Comparison of ENCODE assay signal across 7 mouse cellular contexts in the genomic region with DNA sequence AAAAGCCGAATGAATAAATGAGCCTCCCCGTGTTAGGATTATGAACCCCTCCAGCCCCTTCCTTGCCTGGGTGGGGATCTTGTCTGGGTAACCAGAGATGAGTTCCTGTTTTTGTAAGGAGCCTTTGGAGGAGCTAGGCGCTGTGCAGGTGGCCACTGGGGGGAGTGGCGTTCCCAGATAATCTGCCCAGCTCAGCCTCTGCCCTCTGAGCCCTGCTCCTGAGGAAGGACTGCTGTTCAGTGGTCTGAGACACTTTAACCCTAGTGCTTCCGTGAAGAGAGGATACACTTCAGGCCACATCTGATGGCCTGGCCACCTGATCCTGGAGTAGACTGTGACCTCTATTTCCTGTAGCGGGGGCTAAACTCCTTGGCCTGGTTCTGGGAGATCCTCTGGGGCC. TPM values are rescaled to one million over a fixed set of nuclear protein-coding genes. Genes with fewer than 3 reads are reported as not detected.
DNase-seq lines count a peak whose midpoint lies in the region; ATAC-seq and TF ChIP-seq lines count a peak whose summit lies in the region.

No protein-coding gene starts in this region.

- no peak overlapping the region for H3K4me2 ChIP-seq in kidney, postnatal 0 days (ENCODE audit: low read length)

- no peaks in the 10 kb centered on the region for H3K36me3 ChIP-seq in kidney, postnatal 0 days (ENCODE audit: insufficient read depth, low read length)

- H3K4me1 ChIP-seq in kidney, postnatal 0 days (replicated peaks; ENCODE audit: insufficient read depth, low read length) = no peaks in the 10 kb centered on the region

- no peak overlapping the region for H3K9ac ChIP-seq in kidney, postnatal 0 days (ENCODE audit: low read depth, low read length)

- ATAC-seq in kidney, postnatal 0 days (replicated peaks; ENCODE audit: low FRiP score, low read depth) = peak; percentile 80
- ATAC-seq in megakaryocyte progenitor cell, adult 5-6 weeks (replicated peaks; ENCODE audit: poor library complexity) = peak; percentile 96

- peak; percentile 73 for TF ChIP-seq CTCF in kidney, postnatal 0 days (IDR thresholded peaks at IDR 0.05; ENCODE audit: low read depth)

- 10% methylated on average over 6 of the region's 6 CpGs for WGBS in kidney, postnatal 0 days

- H3K9me3 ChIP-seq in kidney, postnatal 0 days (replicated peaks; ENCODE audit: low read length) = no peaks in the 10 kb centered on the region

- no peak overlapping the region for H3K4me3 ChIP-seq in kidney, postnatal 0 days (replicated peaks; ENCODE audit: low read depth, low read length)

- DNase-seq in ovary, postnatal 36 days (ENCODE audit: low spot score) = peak; percentile 40
- no peak for DNase-seq in ovary, adult 18-20 months (ENCODE audit: low spot score)
- DNase-seq in embryo, embryonic 9.5 days (ENCODE audit: extremely low spot score) = peak; percentile 61
- DNase-seq in kidney, postnatal 0 days (ENCODE audit: low spot score) = peak; percentile 79
- DNase-seq in right cerebral cortex, postnatal 36 days (ENCODE audit: low spot score in 2 of 2) = no peak
- DNase-seq in ovary, postnatal 10 days (ENCODE audit: low spot score) = no peak

- no peak overlapping the region for H3K27ac ChIP-seq in kidney, postnatal 0 days

- no peaks in the 10 kb centered on the region for H3K27me3 ChIP-seq in kidney, postnatal 0 days (ENCODE audit: insufficient read depth, low read length)

RNA-seq across cellular contexts. Expression of a gene that starts 7.2 kb away (rescaled TPM):
- polyA plus RNA-seq in kidney, postnatal 0 days (2015; fragmentation: Nextera tagmentation; extraction: Ambion mirVana) = 64.6 and 75.1 TPM in 2 replicates
- 96.9 and 98.2 TPM in 2 replicates for total RNA-seq in megakaryocyte progenitor cell, adult 5-6 weeks (2015)
- 52.1 and 83.4 TPM in 2 replicates for total RNA-seq in megakaryocyte progenitor cell, adult 5-6 weeks (2017)

Comparison
In these comparisons a context has a peak if more than half of its experiments do, and no peak if none do; other contexts are left out.
1. DNase-seq: peak in ovary, postnatal 36 days (single experiment), embryo, embryonic 9.5 days (single experiment) and kidney, postnatal 0 days (single experiment); none in ovary, adult 18-20 months (single experiment), right cerebral cortex, postnatal 36 days (0 of 2) and ovary, postnatal 10 days (single experiment).